Mouse (Mus musculus): ENCODE results near the gene Rsg1.

Gene Rsg1

GRCm38 (mm10) chr4:141246089-141246997 lies 32.6 kb downstream of the Rsg1 start:
- intact Hi-C loops (cut with DNase I) = no loop called here

DNA sequence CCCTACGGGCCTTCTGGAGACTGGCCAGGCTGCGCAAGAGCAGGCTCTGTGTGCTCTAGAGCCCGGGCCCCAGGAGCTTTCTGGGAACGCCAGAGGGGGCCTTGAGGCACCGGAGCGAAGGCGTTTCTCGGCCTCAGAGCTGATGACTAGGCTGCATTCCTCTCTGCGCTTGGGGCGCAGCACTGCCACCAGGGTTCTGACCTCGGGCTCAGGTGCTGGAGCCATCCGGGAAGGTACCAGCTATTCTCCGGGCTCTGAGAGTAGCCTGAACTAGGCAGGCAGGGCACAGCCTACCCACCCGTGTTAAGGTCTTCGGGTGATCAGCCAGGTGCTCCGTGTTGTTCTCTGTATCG lies 33.2 kb downstream of the Rsg1 start:
- intact Hi-C loops (cut with DNase I) = no loop called here

- intact Hi-C loops (cut with DNase I) = no loop called here
Measured at GRCm38 (mm10) chr4:141247776-141248613, 34.2 kb downstream of the Rsg1 start.

GRCm38 (mm10) chr4:141248614-141248978 lies 34.8 kb downstream of the Rsg1 start:
- intact Hi-C loops (cut with DNase I) = no loop called here

- intact Hi-C loops (cut with DNase I) = no loop called here
Measured at GRCm38 (mm10) chr4:141249383-141249782, 35.6 kb downstream of the Rsg1 start.

GRCm38 (mm10) chr4:141251071-141251470 lies 37.3 kb downstream of the Rsg1 start:
- intact Hi-C loops (cut with DNase I) = no loop called here

DNA sequence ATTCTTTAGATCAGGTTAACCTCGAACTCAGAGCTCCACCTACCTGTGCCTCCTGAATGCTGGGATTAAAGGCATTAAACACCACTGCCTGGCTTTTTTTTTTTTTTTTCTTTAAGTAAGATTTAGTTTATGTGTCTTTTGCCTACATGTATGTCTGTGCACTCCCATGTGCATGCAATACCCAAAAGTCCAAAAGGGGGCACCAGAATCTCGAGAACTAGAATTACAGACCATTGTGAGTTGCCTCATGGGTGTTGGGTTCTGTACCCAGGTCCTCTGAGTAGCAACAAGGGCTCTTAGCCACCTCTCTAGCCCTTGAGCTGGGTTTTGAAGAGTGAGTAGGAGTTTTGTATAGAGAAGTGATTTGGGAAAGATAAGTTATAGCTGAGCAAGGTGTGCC lies 38.9 kb downstream of the Rsg1 start:
- intact Hi-C loops (cut with DNase I) = no loop called here

GRCm38 (mm10) chr4:141254234-141254633 lies 40.5 kb downstream of the Rsg1 start:
- intact Hi-C loops (cut with DNase I) = no loop called here

- intact Hi-C loops (cut with DNase I) = no loop called here
Measured at GRCm38 (mm10) chr4:141257440-141257839, 43.7 kb downstream of the Rsg1 start.

GRCm38 (mm10) chr4:141259413-141259812 lies 45.7 kb downstream of the Rsg1 start:
- intact Hi-C loops (cut with DNase I) = no loop called here

DNA sequence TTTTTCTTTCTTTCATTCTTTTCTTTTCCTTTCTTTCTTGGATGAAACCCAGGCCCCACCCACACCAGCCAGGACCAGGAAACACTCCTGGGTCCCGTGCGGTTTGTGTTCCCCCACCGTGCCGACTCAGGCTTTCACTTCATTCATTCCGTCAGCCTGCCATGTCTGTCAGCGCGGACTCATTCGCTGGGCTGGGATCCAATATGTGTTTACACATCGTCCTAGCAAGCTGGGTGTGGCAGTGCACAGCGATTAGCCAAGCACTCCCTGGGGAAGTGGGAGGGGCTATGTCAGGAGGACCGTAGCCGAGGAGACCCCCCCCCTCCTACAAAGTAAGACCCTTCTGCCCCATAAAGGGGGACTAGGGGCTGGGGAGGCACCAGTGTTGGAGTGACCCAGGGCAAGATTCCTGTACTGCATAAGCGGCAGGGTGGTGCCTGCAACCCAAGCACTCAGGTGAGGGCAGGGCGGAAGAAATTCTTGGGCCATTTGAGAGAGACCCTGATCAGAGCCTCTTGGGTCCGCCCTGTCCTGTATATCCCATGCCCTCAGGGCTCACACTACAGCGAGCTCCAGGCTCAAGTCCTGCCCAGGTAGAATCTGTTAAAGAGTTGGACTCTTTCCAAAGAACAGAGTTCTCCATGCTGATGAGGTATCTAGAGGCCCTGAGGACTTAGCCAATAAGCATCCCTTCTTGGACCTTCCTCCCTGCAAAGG lies 46.4 kb downstream of the Rsg1 start:
- intact Hi-C loops (cut with DNase I) = no loop called here

DNA sequence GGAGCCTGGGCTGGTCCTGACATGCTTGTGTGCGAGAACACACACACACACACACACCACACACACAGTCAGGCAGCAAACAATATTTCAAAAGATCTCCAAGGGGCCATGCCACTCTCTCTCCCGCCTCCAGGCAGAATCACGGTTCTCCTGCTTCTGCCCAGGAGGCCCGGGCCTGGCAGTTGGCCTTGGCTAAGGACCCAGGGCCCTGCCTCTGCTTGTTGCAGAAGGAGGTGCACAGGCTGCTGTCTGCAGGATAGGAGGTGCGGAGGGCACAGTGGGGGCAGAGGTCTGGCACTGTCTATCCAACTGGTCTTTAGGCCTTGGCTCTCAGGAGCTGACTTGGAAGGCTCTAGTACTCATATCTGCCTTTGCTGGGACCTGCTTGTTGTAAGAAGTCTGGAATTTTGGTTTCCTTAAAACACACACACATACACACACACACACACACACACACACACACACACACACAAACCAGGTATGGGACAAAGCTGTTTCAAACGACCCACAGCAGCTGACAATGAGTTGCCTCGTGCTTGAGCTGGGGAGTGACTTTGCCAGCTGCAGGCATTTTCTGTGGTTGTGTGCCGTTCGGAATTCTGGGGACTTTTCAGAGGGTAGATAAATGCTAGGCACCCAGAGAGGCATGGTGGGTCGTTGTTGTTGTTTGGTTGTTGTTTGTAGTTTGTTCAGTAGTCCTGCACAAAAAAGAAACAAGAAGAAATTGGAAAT lies 49.3 kb downstream of the Rsg1 start:
- intact Hi-C loops (cut with DNase I) = no loop called here

GRCm38 (mm10) chr4:141265979-141266637 lies 52.4 kb downstream of the Rsg1 start:
- intact Hi-C loops (cut with DNase I) = loop anchor here (5.0 kb wide), 2 partner anchors 54 to 124 kb away; partner anchors contain the start of gene Rsg1

- intact Hi-C loops (cut with DNase I) = loop anchor here (5.0 kb wide), 2 partner anchors 55 to 125 kb away; partner anchors contain the start of gene Rsg1
Measured at GRCm38 (mm10) chr4:141267250-141267649, 53.5 kb downstream of the Rsg1 start.

GRCm38 (mm10) chr4:141267837-141268236 lies 54.1 kb downstream of the Rsg1 start:
- intact Hi-C loops (cut with DNase I) = loop anchor here (5.0 kb wide), 2 partner anchors 56 to 126 kb away; partner anchors contain the start of gene Rsg1

GRCm38 (mm10) chr4:141268350-141268749 lies 54.6 kb downstream of the Rsg1 start:
- intact Hi-C loops (cut with DNase I) = loop anchor here (5.0 kb wide), 2 partner anchors 56 to 126 kb away; partner anchors contain the start of gene Rsg1

DNA sequence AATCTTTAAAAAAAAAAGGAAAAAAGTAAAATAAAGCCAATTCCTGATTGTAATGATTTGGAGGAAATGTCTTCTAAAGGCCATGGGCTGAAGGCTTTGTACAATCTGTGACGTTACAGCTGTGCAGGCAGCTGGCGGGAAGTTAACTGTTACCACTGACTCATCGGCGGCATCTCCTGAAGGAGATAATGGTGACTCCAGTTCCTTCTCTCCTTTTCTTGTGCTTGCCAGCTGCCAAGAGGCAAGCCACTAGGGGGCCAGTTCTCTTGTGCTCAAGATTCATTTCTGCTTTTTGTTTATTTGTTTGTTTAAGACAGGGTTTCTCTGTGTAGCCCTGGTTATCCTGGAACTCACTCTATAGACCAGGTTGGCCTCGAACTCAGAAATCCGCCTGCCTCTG lies 55.3 kb downstream of the Rsg1 start:
- intact Hi-C loops (cut with DNase I) = loop anchor here (5.0 kb wide), 2 partner anchors 57 to 127 kb away; partner anchors contain the start of gene Rsg1

- intact Hi-C loops (cut with DNase I) = no loop called here
Measured at GRCm38 (mm10) chr4:141270201-141270940, 56.6 kb downstream of the Rsg1 start.

DNA sequence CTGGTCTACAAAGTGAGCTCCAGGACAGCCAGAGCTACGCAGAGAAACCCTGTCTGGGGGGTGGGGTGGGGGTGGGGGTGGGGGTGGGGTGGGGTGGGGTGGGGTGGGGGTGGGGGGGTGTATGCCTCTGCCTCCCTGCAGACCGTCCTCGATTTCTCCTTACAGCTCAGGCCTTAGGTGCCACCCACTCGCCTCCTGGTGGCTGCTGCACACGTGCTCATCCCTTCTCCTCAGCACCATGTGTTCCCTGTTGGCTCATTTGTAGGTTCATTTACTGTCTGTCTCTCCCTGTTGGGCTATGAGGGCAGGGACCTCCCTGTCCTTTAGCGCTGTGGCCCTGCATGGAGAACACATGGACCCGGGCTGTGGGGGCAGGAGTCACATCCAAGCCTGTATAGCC lies 57.5 kb downstream of the Rsg1 start:
- intact Hi-C loops (cut with DNase I) = no loop called here

All from adrenal gland (tissue).